ENCODE assay signal across 8 mouse cellular contexts in the genomic region with DNA sequence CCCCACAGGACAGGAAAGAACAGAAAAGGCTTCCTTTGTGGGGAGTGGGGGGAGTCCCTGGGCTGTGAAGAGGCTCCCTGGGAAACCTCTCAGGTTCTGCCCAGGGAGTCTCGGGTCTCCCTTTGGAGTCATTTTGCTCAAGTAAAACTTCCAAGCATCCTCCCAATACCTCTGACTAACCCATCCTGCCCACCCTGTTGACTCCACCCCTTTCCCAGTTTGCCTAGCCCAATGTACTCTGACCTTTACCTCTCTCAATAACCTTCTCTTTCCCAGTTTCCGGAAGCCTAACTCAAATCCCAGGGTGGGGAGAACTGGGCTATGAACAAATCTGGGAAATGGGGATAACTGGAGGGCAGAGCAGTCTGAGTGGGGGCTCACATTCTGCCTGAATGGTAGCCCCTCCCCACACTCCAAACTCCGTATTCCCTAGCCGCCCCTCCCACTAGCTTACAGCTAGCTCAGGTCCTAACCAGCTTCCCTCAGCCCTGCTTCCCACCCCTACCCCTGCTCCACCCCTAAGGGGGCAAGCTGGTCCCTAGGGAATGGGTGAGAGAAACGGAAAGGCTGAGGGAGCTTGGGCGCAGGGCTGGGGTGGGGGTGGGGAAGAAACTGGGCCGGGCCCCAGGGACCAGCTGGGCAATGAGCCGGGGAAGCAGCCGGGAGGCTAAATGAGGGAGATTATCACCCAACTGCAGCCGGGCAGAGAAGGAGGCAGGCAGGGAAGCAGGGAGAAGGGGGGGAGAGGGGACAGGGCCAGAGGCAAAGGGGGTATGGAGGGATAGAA. TPM values are rescaled to one million over a fixed set of nuclear protein-coding genes. Genes with fewer than 3 reads are reported as not detected.
A peak's percentile ranks its signal among the peaks of the same experiment; 100 is the strongest.
DNase-seq lines count a peak whose midpoint lies in the region; ATAC-seq and TF ChIP-seq lines count a peak whose summit lies in the region.

No protein-coding gene starts in this region.

- TF ChIP-seq CTCF in lung, adult 2 months (IDR thresholded peaks at IDR 0.05; ENCODE audit: insufficient read depth, low read length), result no peak

- H3K4me1 ChIP-seq in lung, embryonic 16.5 days (replicated peaks; ENCODE audit: control insufficient read depth, insufficient read depth, low read length), result peaks cover 55% of the 10 kb centered on the region
- no peaks in the 10 kb centered on the region for H3K4me1 ChIP-seq in lung, adult 2 months (ENCODE audit: control insufficient read depth, insufficient read depth, low read length)
- H3K4me1 ChIP-seq in forebrain, embryonic 15.5 days, result peaks cover 84% of the 10 kb centered on the region
- H3K4me1 ChIP-seq in liver, embryonic 11.5 days (replicated peaks; ENCODE audit: control insufficient read depth, insufficient read depth, low read length), result peaks cover 78% of the 10 kb centered on the region

- H3K27ac ChIP-seq in lung, embryonic 16.5 days (ENCODE audit: low read length), result no peak overlapping the region
- no peak overlapping the region for H3K27ac ChIP-seq in forebrain, embryonic 15.5 days (replicated peaks)
- peak overlapping the region; percentile 83 for H3K27ac ChIP-seq in liver, embryonic 11.5 days (ENCODE audit: low read depth, low read length)

- no peak for ATAC-seq in lung, embryonic 16.5 days (ENCODE audit: low read depth)
- ATAC-seq in forebrain, embryonic 15.5 days (replicated peaks), result peak; percentile 23; the same call in 1 of the 2 replicates
- ATAC-seq in liver, embryonic 11.5 days (replicated peaks; ENCODE audit: low FRiP score), result peak; percentile 15; the same call in 1 of the 2 replicates

- no peak for DNase-seq in lung, adult 2 months
- DNase-seq in liver, embryonic 11.5 days (ENCODE audit: low spot score), result no peak
- DNase-seq in splenic B cell, adult 2 months (ENCODE audit: low read depth, low spot score), result peak; percentile 20
- DNase-seq in urinary bladder, postnatal 25 days (ENCODE audit: low spot score), result no peak
- no peak for DNase-seq in kidney, postnatal 10 days
- no peak for DNase-seq in layer of hippocampus, adult 9-10 months (ENCODE audit: low spot score)

- H3K36me3 ChIP-seq in lung, embryonic 16.5 days (ENCODE audit: control insufficient read depth, insufficient read depth, low read length), result no peaks in the 10 kb centered on the region; the same call in 1 of the 2 replicates
- H3K36me3 ChIP-seq in forebrain, embryonic 15.5 days, result no peaks in the 10 kb centered on the region
- no peaks in the 10 kb centered on the region for H3K36me3 ChIP-seq in liver, embryonic 11.5 days (ENCODE audit: control insufficient read depth, insufficient read depth, low read length)
- no peaks in the 10 kb centered on the region for H3K36me3 ChIP-seq in splenic B cell, adult 2 months (ENCODE audit: control insufficient read depth, insufficient read depth, low read length, poor library complexity, severe bottlenecking)

- no peak for TF ChIP-seq POLR2A in lung, adult 2 months (IDR thresholded peaks at IDR 0.05; ENCODE audit: borderline replicate concordance, extremely low read depth, low read depth, low read length)

- H3K27me3 ChIP-seq in lung, embryonic 16.5 days (ENCODE audit: control insufficient read depth, insufficient read depth, low read depth, low read length), result peaks cover 70% of the 10 kb centered on the region
- H3K27me3 ChIP-seq in forebrain, embryonic 15.5 days, result peaks cover 37% of the 10 kb centered on the region
- H3K27me3 ChIP-seq in liver, embryonic 11.5 days (replicated peaks; ENCODE audit: control insufficient read depth, insufficient read depth, low read length), result peaks cover 60% of the 10 kb centered on the region
- H3K27me3 ChIP-seq in splenic B cell, adult 2 months (ENCODE audit: control insufficient read depth, insufficient read depth, low read length, poor library complexity, severe bottlenecking), result peaks cover 5% of the 10 kb centered on the region

- no peaks in the 10 kb centered on the region for H3K9me3 ChIP-seq in lung, embryonic 16.5 days (ENCODE audit: control insufficient read depth, low read length)
- no peaks in the 10 kb centered on the region for H3K9me3 ChIP-seq in forebrain, embryonic 15.5 days
- no peaks in the 10 kb centered on the region for H3K9me3 ChIP-seq in liver, embryonic 11.5 days (ENCODE audit: control insufficient read depth, low read length)

- no peak overlapping the region for H3K9ac ChIP-seq in lung, embryonic 16.5 days (ENCODE audit: low read length)
- H3K9ac ChIP-seq in forebrain, embryonic 15.5 days (replicated peaks), result no peak overlapping the region
- H3K9ac ChIP-seq in liver, embryonic 11.5 days (ENCODE audit: low read depth, low read length), result peak overlapping the region; percentile 46

- no peak overlapping the region for H3K4me3 ChIP-seq in lung, embryonic 16.5 days (ENCODE audit: low read length)
- H3K4me3 ChIP-seq in lung, adult 2 months (replicated peaks; ENCODE audit: extremely low read depth, low read depth, low read length), result no peak overlapping the region
- no peak overlapping the region for H3K4me3 ChIP-seq in forebrain, embryonic 15.5 days
- peak overlapping the region; percentile 40; the same call in 1 of the 2 replicates for H3K4me3 ChIP-seq in liver, embryonic 11.5 days (ENCODE audit: low read depth, low read length)

- peak overlapping the region; percentile 29 for H3K4me2 ChIP-seq in lung, embryonic 16.5 days (ENCODE audit: low read depth, low read length)
- peak overlapping the region; percentile 17 for H3K4me2 ChIP-seq in forebrain, embryonic 15.5 days (replicated peaks)
- peak overlapping the region; percentile 70 for H3K4me2 ChIP-seq in liver, embryonic 11.5 days

- 5% methylated on average over 10 of the region's 10 CpGs for WGBS in lung, embryonic 16.5 days
- 6% methylated on average over 10 of the region's 10 CpGs for WGBS in lung, adult 2 months
- 4% methylated on average over 10 of the region's 10 CpGs for WGBS in forebrain, embryonic 15.5 days
- 3% methylated on average over 10 of the region's 10 CpGs for WGBS in liver, embryonic 11.5 days

RNA-seq across cellular contexts. Expression of a gene that starts 2.8 kb away (rescaled TPM):
- polyA plus RNA-seq in lung, embryonic 16.5 days (2015; fragmentation: Nextera tagmentation; extraction: Ambion mirVana), result 0.05 and 0.11 TPM in 2 replicates
- 0.05 TPM in 1 of 2 replicates, not detected in the other for polyA plus RNA-seq in lung, adult 2 months (2012; rRNA removed)
- polyA plus RNA-seq in forebrain, embryonic 15.5 days (2015; fragmentation: Nextera tagmentation; extraction: Ambion mirVana), result 2.8 and 4.1 TPM in 2 replicates
- 0.56 and 0.65 TPM in 2 replicates for polyA plus RNA-seq in liver, embryonic 11.5 days (2014; fragmentation: Nextera tagmentation; extraction: Ambion mirVana)

RNA-seq across cellular contexts. Expression of a gene that starts 11.7 kb away (rescaled TPM):
- polyA plus RNA-seq in lung, embryonic 16.5 days (2015; fragmentation: Nextera tagmentation; extraction: Ambion mirVana), result 80.5 and 92.4 TPM in 2 replicates
- polyA plus RNA-seq in lung, adult 2 months (2012; rRNA removed), result 106 and 125 TPM in 2 replicates
- polyA plus RNA-seq in forebrain, embryonic 15.5 days (2015; fragmentation: Nextera tagmentation; extraction: Ambion mirVana), result 62.3 and 77.8 TPM in 2 replicates
- polyA plus RNA-seq in liver, embryonic 11.5 days (2014; fragmentation: Nextera tagmentation; extraction: Ambion mirVana), result 64.0 and 69.1 TPM in 2 replicates

RNA-seq across cellular contexts. Expression of a gene that starts 31.6 kb away (rescaled TPM):
- polyA plus RNA-seq in lung, embryonic 16.5 days (2015; fragmentation: Nextera tagmentation; extraction: Ambion mirVana), result 22.9 and 25.2 TPM in 2 replicates
- 89.7 and 127 TPM in 2 replicates for polyA plus RNA-seq in lung, adult 2 months (2012; rRNA removed)
- 28.9 and 29.2 TPM in 2 replicates for polyA plus RNA-seq in forebrain, embryonic 15.5 days (2015; fragmentation: Nextera tagmentation; extraction: Ambion mirVana)
- 17.7 and 17.9 TPM in 2 replicates for polyA plus RNA-seq in liver, embryonic 11.5 days (2014; fragmentation: Nextera tagmentation; extraction: Ambion mirVana)

RNA-seq across cellular contexts. Expression of a gene that starts 31.9 kb away (rescaled TPM):
- polyA plus RNA-seq in lung, embryonic 16.5 days (2015; fragmentation: Nextera tagmentation; extraction: Ambion mirVana), result 0.65 and 1.3 TPM in 2 replicates
- 5.2 and 7.4 TPM in 2 replicates for polyA plus RNA-seq in lung, adult 2 months (2012; rRNA removed)
- 53.4 and 55.4 TPM in 2 replicates for polyA plus RNA-seq in forebrain, embryonic 15.5 days (2015; fragmentation: Nextera tagmentation; extraction: Ambion mirVana)
- 0.15 and 0.26 TPM in 2 replicates for polyA plus RNA-seq in liver, embryonic 11.5 days (2014; fragmentation: Nextera tagmentation; extraction: Ambion mirVana)

RNA-seq across cellular contexts. Expression of a gene that starts 58.8 kb away (rescaled TPM):
- 46.3 and 48.0 TPM in 2 replicates for polyA plus RNA-seq in lung, embryonic 16.5 days (2015; fragmentation: Nextera tagmentation; extraction: Ambion mirVana)
- 20.7 and 26.1 TPM in 2 replicates for polyA plus RNA-seq in lung, adult 2 months (2012; rRNA removed)
- 21.7 and 21.9 TPM in 2 replicates for polyA plus RNA-seq in forebrain, embryonic 15.5 days (2015; fragmentation: Nextera tagmentation; extraction: Ambion mirVana)
- polyA plus RNA-seq in liver, embryonic 11.5 days (2014; fragmentation: Nextera tagmentation; extraction: Ambion mirVana), result 42.5 and 45.6 TPM in 2 replicates

Comparison
In these comparisons a context has a peak if more than half of its experiments do, and no peak if none do; other contexts are left out.
1. H3K4me2 ChIP-seq: peak in every context shown above with its lines; median percentile 70 in liver, embryonic 11.5 days; 29 in lung, embryonic 16.5 days; 17 in forebrain, embryonic 15.5 days.